Mouse (Mus musculus) adipocyte (in vitro differentiated cells): ENCODE results near the gene 9130409I23Rik.
"Not testable (repeated sequence)": the region's sequence is repeated elsewhere in the genome, so short reads cannot be mapped to it uniquely, and the experiment has no call there.

Source experiments
- DNase-seq: peaks from one replicate; pipeline ENCODE4 v3.0.0-alpha.2; 2016; ENCODE audit warnings: low spot score

The 9130409I23Rik gene

GRCm38 (mm10) chr1:181035015-181035778 lies 15.8 kb upstream of the 9130409I23Rik start:
- DNase-seq, result not testable (repeated sequence)

DNA sequence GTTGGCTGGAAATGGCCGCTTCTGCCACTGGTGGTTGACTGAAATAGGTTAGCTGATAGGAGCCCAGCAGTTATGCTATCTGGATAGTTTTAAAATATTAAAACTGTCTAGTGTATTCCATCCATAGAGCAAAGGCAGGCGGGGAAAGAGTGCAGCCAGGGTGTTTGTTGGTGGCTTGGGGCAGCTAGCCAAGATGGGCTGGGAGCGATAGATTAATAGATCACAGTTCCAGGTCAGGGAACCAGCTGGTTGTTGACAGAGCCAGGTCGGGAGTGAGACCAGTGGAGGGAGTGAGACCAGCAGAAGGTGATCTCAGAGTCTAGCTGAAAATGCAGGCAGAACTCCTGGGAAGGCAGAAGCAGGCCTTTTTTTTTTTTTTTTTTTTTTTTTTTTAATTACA lies 13.4 kb upstream of the 9130409I23Rik start:
- no peak for DNase-seq

- DNase-seq, result peak; percentile 50
Observed at GRCm38 (mm10) chr1:181039652-181040051, 11.4 kb upstream of the 9130409I23Rik start.

DNA sequence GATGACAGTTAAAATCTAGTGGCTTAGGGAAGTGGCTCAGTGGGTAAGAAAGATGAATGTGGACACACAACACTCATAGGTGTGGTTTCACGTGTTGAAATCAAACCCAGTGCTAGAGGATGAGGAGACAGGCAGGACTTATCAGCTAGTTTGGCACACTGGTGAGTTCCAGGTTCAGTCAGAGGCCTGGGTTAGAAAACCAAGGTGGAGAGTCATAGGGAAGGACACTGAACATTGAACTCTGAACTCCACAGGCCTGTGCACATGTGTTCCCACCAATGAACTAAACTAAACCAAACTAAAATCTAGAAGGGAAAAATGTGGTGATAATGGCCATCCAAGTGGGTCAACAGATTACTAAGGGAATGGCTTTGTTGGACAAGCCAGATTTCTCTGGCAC lies 3.5 kb upstream of the 9130409I23Rik start:
- DNase-seq, result no peak

- peak; percentile 18 for DNase-seq
Observed at GRCm38 (mm10) chr1:181049328-181049842, 1.7 kb upstream of the 9130409I23Rik start.

- DNase-seq, result no peak
Observed at GRCm38 (mm10) chr1:181052898-181053297, 1.9 kb downstream of the 9130409I23Rik start.

GRCm38 (mm10) chr1:181061784-181062485 lies 10.9 kb downstream of the 9130409I23Rik start:
- no peak for DNase-seq

DNA sequence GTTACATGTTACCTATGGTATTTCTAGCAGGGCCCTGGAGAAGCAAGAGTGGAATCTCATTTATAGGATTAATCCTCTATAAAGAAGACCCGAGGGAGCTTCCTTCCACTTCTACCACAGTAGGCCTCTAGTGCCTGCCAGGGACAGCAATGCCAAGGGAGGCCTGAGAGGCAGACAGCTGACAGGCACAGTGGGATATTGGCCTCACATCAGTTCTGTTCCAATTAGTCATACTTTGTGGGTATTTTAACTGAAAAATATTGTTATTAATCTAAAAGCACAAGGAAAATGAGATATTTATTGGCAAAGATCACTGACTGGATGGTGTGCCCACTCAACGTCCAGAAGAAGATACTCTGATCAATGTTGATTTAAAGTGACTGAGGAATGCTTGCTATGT lies 13.0 kb downstream of the 9130409I23Rik start:
- DNase-seq, result no peak

DNA sequence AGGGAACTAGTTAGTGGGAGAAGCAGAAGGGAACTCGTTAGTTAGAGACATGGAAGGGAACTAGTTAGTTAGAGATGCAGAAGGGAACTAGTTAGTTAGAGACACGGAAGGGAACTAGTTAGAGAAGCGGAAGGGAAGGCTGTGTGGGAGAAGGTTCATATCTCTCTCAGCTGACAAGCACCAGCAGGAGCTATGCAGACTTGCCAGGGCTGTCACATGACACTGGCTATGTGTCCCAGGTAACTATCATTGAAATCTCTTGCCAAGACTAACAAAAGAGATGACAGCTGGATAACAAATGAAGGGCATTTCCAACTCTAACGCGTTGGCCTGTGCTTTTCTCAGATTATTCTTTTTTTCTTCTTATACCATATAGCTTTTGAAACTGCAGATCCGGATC lies 13.6 kb downstream of the 9130409I23Rik start:
- no peak for DNase-seq

GRCm38 (mm10) chr1:181068344-181068743 lies 17.3 kb downstream of the 9130409I23Rik start:
- DNase-seq, result no peak

GRCm38 (mm10) chr1:181069671-181070070 lies 18.6 kb downstream of the 9130409I23Rik start:
- DNase-seq, result no peak

DNA sequence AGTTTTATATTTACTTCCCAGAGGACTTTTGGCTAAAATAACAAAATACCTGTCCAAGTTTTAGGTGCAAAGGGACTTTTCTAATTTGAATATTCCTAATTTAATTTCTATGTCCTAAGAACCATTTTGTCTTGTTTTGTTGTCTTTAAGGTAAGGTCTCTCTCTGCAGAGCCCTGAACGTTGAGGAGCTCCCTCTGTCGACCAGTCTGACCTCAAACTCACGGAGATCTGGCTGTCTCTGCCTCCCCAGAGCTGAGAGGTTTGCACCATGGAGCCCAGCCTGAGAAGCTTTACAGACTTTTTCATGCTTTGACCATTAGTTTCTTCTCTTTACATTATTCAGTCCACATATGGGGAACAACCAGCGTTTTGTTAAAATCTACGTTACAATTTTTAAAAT lies 22.0 kb downstream of the 9130409I23Rik start:
- no peak for DNase-seq

DNA sequence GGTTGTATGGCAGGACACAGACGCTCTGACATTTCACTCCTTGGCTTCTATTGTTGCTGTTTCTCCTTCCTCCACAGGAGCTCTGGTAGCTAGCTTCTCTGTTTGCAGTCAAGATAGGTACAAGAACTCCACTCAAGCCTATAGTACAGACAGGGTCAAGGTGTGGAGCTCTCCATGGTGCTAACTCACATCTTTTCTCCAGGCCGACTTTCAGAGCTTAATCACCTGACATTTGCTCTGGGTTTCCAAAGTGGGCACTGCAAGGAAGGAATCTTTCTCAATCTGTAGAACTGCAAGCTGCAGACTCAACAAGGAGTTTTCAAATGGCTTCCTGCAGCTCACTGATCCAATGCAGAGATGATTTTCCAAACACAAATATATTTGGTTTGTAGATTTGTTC lies 33.0 kb downstream of the 9130409I23Rik start:
- DNase-seq, result peak; percentile 28

DNA sequence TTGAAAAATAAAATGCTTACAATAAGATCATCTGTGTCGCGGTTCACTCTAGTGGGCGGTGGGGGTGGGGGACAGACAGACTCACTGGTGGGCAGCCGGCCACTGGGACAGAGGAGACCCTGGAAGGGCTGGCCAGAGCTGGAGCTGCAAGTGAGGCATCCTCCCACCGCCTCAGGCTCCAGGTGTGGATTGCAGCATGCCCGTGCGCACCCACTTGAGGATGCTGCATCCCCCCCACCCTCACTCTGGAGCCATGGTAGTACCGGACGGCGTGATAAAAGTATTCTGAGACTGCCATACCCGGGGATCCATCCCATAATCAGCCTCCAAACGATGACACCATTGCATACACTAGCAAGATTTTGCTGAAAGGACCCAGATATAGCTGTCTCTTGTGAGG lies 39.0 kb downstream of the 9130409I23Rik start:
- DNase-seq, result no peak
